Mouse (Mus musculus) left cerebral cortex, postnatal 36 days (tissue): ENCODE measurements around the gene Rnf126. TPM values are rescaled to one million over a fixed set of nuclear protein-coding genes. Genes with fewer than 3 reads are reported as not detected.

Experiments used
- DNase-seq, 2 experiments: peaks; one replicate each; pipeline ENCODE4 v3.0.0; 2021 to 2022; ENCODE audit warnings: low spot score in 2 of 2, mixed read lengths in 1 of 2
- intact Hi-C: fragments of 180-260 bp; cut with DNase I; formaldehyde crosslinking; loops from one replicate; pipeline ENCODE4 v1.15.1; 2025
- total RNA-seq, 2 experiments: library from RNA; stranded (reverse); gene quantifications; 2 replicates each; pipeline ENCODE4 v1.2.3; 2021

Rnf126 gene
- total RNA-seq, 2 experiments from 2014 or later: 92.7 to 104 TPM

GRCm38 (mm10) chr10:79713163-79713562 is 53.6 kb downstream of the Rnf126 start:
- no peak for DNase-seq
- intact Hi-C loops: no loop called here

GRCm38 (mm10) chr10:79712499-79713126 is 54.1 kb downstream of the Rnf126 start:
- intact Hi-C loops: no loop called here

GRCm38 (mm10) chr10:79712029-79712428 is 54.7 kb downstream of the Rnf126 start:
- DNase-seq: no peak
- intact Hi-C loops: no loop called here

More at GRCm38 (mm10) chr10:79712499-79713126, 54.1 kb downstream of the Rnf126 start:
- DNase-seq: peak; percentile 69 to 77

GRCm38 (mm10) chr10:79709307-79709706 is 57.4 kb downstream of the Rnf126 start:
- intact Hi-C loops: no loop called here
- DNase-seq: no peak

GRCm38 (mm10) chr10:79708668-79709067 is 58.1 kb downstream of the Rnf126 start:
- no peak for DNase-seq
- intact Hi-C loops: no loop called here

Other genes starting within 250 kb of the Rnf126 start
- 1 to 10 TPM; 3.1 to 3.7 TPM for gene Plpp2, start 233.2 kb downstream of the Rnf126 start, total RNA-seq
- 10 to 100 TPM; 41.9 to 55.9 TPM for gene Mier2, start 211.8 kb downstream of the Rnf126 start, total RNA-seq
- 1 to 10 TPM; 1.1 to 1.3 TPM for gene Theg, start 179.6 kb downstream of the Rnf126 start, total RNA-seq
- 10 to 100 TPM; 15.7 to 16.3 TPM for gene C2cd4c, start 152.9 kb downstream of the Rnf126 start, total RNA-seq
- gene Shc2, start 129.0 kb downstream of the Rnf126 start, total RNA-seq: 10 to 100 TPM; 43.7 to 52.3 TPM
- gene Odf3l2, start 121.2 kb downstream of the Rnf126 start, total RNA-seq: under 1 TPM; 0.25 to 0.63 TPM
- not detected for gene Madcam1, start 102.4 kb downstream of the Rnf126 start, total RNA-seq
- gene Tpgs1, start 97.6 kb downstream of the Rnf126 start, total RNA-seq: 10 to 100 TPM; 71.4 to 91.6 TPM
- gene Cdc34, start 84.8 kb downstream of the Rnf126 start, total RNA-seq: 10 to 100 TPM; 76.2 to 90.0 TPM
- 1 to 10 TPM; 1.8 to 2.0 TPM for gene Gzmm, start 77.9 kb downstream of the Rnf126 start, total RNA-seq
- 100 to 1,000 TPM; 593 to 646 TPM for gene Bsg, start 62.5 kb downstream of the Rnf126 start, total RNA-seq
- 100 to 1,000 TPM; 128 to 152 TPM for gene Hcn2, start 50.3 kb downstream of the Rnf126 start, total RNA-seq
- gene Polrmt, start 20.4 kb downstream of the Rnf126 start, total RNA-seq: 10 to 100 TPM; 44.9 to 49.7 TPM
- 1 to 10 TPM; 4.0 to 4.7 TPM for gene Fgf22, start 11.9 kb downstream of the Rnf126 start, total RNA-seq
- 1 to 10 TPM; 2.8 to 3.6 TPM for gene Fstl3, start 10.3 kb upstream of the Rnf126 start, total RNA-seq
- under 1 TPM; 0.74 to 0.79 TPM for gene Prss57, start 24.0 kb upstream of the Rnf126 start, total RNA-seq
- 100 to 1,000 TPM; 321 to 357 TPM for gene Palm, start 26.6 kb upstream of the Rnf126 start, total RNA-seq
- 1 to 10 TPM in 1 of 2 experiments, not detected in 1; 1.7 TPM for gene Misp, start 54.0 kb upstream of the Rnf126 start, total RNA-seq
- gene Ptbp1, start 87.5 kb upstream of the Rnf126 start, total RNA-seq: 10 to 100 TPM; 40.2 to 51.9 TPM
- gene Prtn3, start 107.5 kb upstream of the Rnf126 start, total RNA-seq: 1 to 10 TPM; 2.2 to 2.4 TPM
- 10 to 100 TPM; 50.4 to 57.1 TPM for gene Plppr3, start 107.7 kb upstream of the Rnf126 start, total RNA-seq
- not detected for gene Elane, start 119.3 kb upstream of the Rnf126 start, total RNA-seq
- not detected for gene Cfd, start 123.9 kb upstream of the Rnf126 start, total RNA-seq
- gene Med16, start 142.0 kb upstream of the Rnf126 start, total RNA-seq: 10 to 100 TPM; 53.2 to 60.6 TPM
- not detected for gene Gm26602, start 143.9 kb upstream of the Rnf126 start, total RNA-seq
- 1 to 10 TPM; 6.7 to 8.2 TPM for gene Kiss1r, start 150.0 kb upstream of the Rnf126 start, total RNA-seq
- 100 to 1,000 TPM; 349 to 368 TPM for gene R3hdm4, start 154.3 kb upstream of the Rnf126 start, total RNA-seq
- gene Arid3a, start 160.1 kb upstream of the Rnf126 start, total RNA-seq: 1 to 10 TPM; 6.3 to 6.5 TPM
- gene Wdr18, start 193.2 kb upstream of the Rnf126 start, total RNA-seq: 10 to 100 TPM; 44.2 to 46.3 TPM
- gene Grin3b, start 203.8 kb upstream of the Rnf126 start, total RNA-seq: under 1 TPM in 1 of 2 experiments, not detected in 1; 0.10 TPM
- 100 to 1,000 TPM; 122 TPM for gene Tmem259, start 217.4 kb upstream of the Rnf126 start, total RNA-seq
- 1 to 10 TPM; 4.7 to 7.6 TPM for gene Cnn2, start 221.6 kb upstream of the Rnf126 start, total RNA-seq
- 10 to 100 TPM; 10.3 to 13.0 TPM for gene Abca7, start 229.5 kb upstream of the Rnf126 start, total RNA-seq
- gene Arhgap45, start 249.7 kb upstream of the Rnf126 start, total RNA-seq: 1 to 10 TPM; 3.3 to 5.3 TPM